Mouse (Mus musculus): ENCODE data around the gene Kiss1r. TPM values are rescaled to one million over a fixed set of nuclear protein-coding genes. Genes with fewer than 3 reads are reported as not detected.

Gene Kiss1r
- polyA plus RNA-seq, 1 experiment from 2014 or later = 0.34 TPM

DNA sequence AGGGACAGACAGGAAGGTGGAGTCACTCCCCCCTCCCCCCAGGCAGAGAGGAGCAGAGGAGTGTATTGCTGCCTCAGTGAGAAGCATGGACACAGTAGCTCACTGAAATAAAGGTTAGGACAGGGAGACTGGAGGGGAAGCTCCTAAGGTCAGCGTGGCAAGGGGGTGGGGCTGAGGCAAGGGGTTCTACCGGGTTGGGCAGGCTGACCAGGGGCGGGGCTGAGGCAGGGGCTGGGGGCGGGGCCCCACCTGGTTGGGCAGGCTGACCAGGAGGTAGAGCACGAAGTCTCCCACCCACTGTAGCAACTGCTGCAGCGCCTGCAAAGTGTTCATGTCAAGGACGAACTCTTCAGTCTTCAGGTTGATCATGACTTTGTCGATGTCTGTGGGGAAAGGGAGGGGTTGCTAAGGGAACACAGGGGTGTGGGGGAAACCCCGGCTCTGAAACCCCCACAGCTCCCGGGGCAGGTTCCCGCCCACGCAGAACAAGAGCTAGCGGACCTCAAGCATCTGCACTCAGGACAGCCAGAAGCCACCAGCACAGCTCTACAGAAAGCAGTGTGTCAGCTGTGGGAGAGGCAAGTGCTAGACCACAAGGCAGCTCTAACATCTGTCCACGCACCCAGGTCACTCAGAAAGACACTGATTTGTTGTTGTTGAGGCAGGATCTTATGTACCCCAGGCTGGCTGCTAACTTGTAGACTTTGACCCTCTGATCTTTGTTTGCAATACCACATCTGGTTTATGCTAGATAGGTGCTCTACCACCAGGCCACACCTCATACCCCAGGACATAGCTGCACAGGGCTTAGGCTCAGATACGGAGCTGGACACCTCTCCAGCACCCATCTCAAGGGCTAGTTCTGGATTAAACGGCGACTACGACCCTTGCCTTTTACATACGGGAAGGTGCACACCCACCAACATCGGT, 19.2 kb upstream of the Kiss1r start:
- Histone ChIP-seq H3K27ac (no peak overlapping the region), H3K9ac (no peak overlapping the region), H3K9me3 (replicated peaks) (no peaks in the 10 kb centered on the region), H3K4me3 (no peak overlapping the region), H3K4me1 (replicated peaks) (0 out of 2 replicates have a peak, but pooled peaks cover 2% of the 10 kb centered on the region), H3K27me3 (no peaks in the 10 kb centered on the region), H3K4me2 (no peak overlapping the region), H3K36me3 (peaks cover 50% of the 10 kb centered on the region)
- WGBS = 54% methylated on average over 20 of the region's 20 CpGs
- ATAC-seq (replicated peaks; ENCODE audit: insufficient number of reproducible peaks, insufficient read depth, low FRiP score, low read depth) = no peak

DNA sequence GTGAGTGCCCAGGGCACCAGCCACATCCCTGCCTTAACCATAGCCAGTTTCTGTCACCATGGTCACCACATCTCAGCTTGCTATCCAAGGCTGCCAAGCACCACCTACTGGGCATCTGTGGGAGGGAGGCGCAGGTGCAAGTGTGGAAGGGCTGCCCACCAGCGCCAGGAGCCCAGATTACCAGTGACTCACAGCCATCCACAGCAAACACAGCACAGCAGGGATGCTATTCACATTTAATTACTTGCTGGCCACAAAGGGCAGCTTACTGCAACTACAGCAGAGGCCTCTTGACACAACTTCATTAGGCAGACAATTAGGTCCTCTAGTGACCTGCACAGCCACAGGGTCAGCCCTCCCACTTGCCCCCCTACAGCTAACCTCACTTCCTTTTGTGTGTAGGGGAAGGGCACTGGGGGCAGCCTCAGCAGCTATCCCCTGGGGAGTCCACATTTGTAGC, 15.8 kb upstream of the Kiss1r start:
- no peaks in the 10 kb centered on the region for H3K27me3 ChIP-seq
- H3K36me3 ChIP-seq = peaks cover 70% of the 10 kb centered on the region
- H3K27ac ChIP-seq = no peak overlapping the region
- no peaks in the 10 kb centered on the region for H3K9me3 ChIP-seq (replicated peaks)
- H3K4me1 ChIP-seq (replicated peaks) = no peaks in the 10 kb centered on the region
- H3K4me2 ChIP-seq = no peak overlapping the region
- H3K4me3 ChIP-seq = no peak overlapping the region
- WGBS = 52% methylated on average over 2 of the region's 2 CpGs
- no peak for ATAC-seq (replicated peaks; ENCODE audit: insufficient number of reproducible peaks, insufficient read depth, low FRiP score, low read depth)
- no peak overlapping the region for H3K9ac ChIP-seq

DNA sequence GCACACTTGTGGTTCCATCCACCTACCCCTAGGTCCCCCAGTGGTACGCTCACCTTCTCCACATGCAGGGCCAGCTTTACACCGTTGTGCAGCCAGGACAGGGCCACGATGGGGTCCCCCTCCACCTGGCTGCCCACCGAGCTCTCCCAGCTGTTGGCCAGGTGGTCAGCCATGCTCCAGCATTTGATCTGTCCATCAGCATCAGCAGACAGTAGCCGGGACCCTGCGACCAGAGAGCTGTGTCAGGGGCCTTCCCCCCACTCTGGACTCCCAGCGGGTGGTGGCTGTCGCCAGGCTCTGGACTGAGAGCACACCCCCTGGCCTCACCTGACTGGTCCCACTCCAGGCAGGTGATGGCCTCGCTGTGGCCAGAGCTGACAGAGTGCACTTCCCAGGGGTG, 10.1 kb upstream of the Kiss1r start:
- no peak overlapping the region for H3K4me2 ChIP-seq
- no peak for ATAC-seq (replicated peaks; ENCODE audit: insufficient number of reproducible peaks, insufficient read depth, low FRiP score, low read depth)
- H3K4me3 ChIP-seq = no peak overlapping the region
- H3K27ac ChIP-seq = no peak overlapping the region
- H3K27me3 ChIP-seq = no peaks in the 10 kb centered on the region
- H3K4me1 ChIP-seq (replicated peaks) = peaks cover 10% of the 10 kb centered on the region
- no peaks in the 10 kb centered on the region for H3K9me3 ChIP-seq (replicated peaks)
- 94% methylated on average over 9 of the region's 9 CpGs for WGBS
- peaks cover 53% of the 10 kb centered on the region for H3K36me3 ChIP-seq
- no peak overlapping the region for H3K9ac ChIP-seq

DNA sequence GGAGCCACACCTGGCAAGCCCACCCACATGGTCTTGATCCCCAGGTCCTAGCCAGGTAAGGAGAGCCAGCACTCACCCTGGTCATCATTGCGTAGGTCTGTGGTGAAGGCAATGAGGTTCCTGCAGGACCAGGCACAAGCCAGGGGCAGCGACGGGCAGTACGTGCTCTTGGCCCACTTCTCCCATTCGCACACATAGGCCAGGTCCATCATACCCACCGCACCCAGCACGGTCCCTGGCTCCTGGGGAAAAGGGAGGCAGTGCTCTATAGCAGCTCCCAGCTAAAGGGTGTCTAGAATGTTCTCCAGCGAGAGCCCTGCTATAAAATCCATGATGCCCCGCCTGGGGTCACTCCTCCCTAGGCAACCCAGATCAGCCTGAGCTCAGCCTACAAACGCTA, 9.4 kb upstream of the Kiss1r start:
- no peak overlapping the region for H3K4me2 ChIP-seq
- no peak overlapping the region for H3K4me3 ChIP-seq
- WGBS = 94% methylated on average over 10 of the region's 10 CpGs
- peaks cover 49% of the 10 kb centered on the region for H3K36me3 ChIP-seq
- H3K9me3 ChIP-seq (replicated peaks) = no peaks in the 10 kb centered on the region
- H3K4me1 ChIP-seq (replicated peaks) = peaks cover 10% of the 10 kb centered on the region
- H3K27ac ChIP-seq = no peak overlapping the region
- no peak overlapping the region for H3K9ac ChIP-seq
- ATAC-seq (replicated peaks; ENCODE audit: insufficient number of reproducible peaks, insufficient read depth, low FRiP score, low read depth) = no peak
- no peaks in the 10 kb centered on the region for H3K27me3 ChIP-seq

- 2% methylated on average over 52 of the region's 52 CpGs for WGBS
- peak; percentile 97 for ATAC-seq (replicated peaks; ENCODE audit: insufficient number of reproducible peaks, insufficient read depth, low FRiP score, low read depth)
- H3K27ac ChIP-seq = peak within 1 kb of the TSS; percentile 97
Measured at GRCm38 (mm10) chr10:79908167-79909091, 8.3 kb upstream of the Kiss1r start, which contains the start of gene Med16. Med16 (minus strand) TSS chr10:79908923.

GRCm38 (mm10) chr10:79909092-79909922, 7.5 kb upstream of the Kiss1r start:
- Histone ChIP-seq H3K27ac (peak overlapping the region; percentile 97), H3K4me3 (peak overlapping the region; percentile 74; the same call in 1 of the 2 replicates), H3K36me3 (peaks cover 32% of the 10 kb centered on the region), H3K27me3 (no peaks in the 10 kb centered on the region), H3K9ac (peak overlapping the region; percentile 18; the same call in 1 of the 2 replicates), H3K4me2 (peak overlapping the region; percentile 65), H3K9me3 (replicated peaks) (no peaks in the 10 kb centered on the region), H3K4me1 (replicated peaks) (peaks cover 21% of the 10 kb centered on the region)
- no peak for ATAC-seq (replicated peaks; ENCODE audit: insufficient number of reproducible peaks, insufficient read depth, low FRiP score, low read depth)
- WGBS = 24% methylated on average over 14 of the region's 14 CpGs

More at GRCm38 (mm10) chr10:79908167-79909091, 8.3 kb upstream of the Kiss1r start, which contains the start of gene Med16:
- H3K9ac ChIP-seq = peak within 1 kb of the TSS; percentile 91
- no peaks in the 10 kb centered on the region for H3K27me3 ChIP-seq
- H3K36me3 ChIP-seq = peaks cover 39% of the 10 kb centered on the region
- peak within 1 kb of the TSS; percentile 65 for H3K4me2 ChIP-seq
- H3K4me1 ChIP-seq (replicated peaks) = peaks cover 13% of the 10 kb centered on the region
- H3K9me3 ChIP-seq (replicated peaks) = no peaks in the 10 kb centered on the region
- peak within 1 kb of the TSS; percentile 74 for H3K4me3 ChIP-seq

- ATAC-seq (replicated peaks; ENCODE audit: insufficient number of reproducible peaks, insufficient read depth, low FRiP score, low read depth) = no peak
- Histone ChIP-seq H3K4me2 (no peak within 1 kb of the TSS), H3K36me3 (peaks cover 20% of the 10 kb centered on the region), H3K4me1 (replicated peaks) (peaks cover 34% of the 10 kb centered on the region), H3K27ac (no peak within 1 kb of the TSS), H3K27me3 (no peaks in the 10 kb centered on the region), H3K4me3 (no peak within 1 kb of the TSS), H3K9ac (no peak within 1 kb of the TSS), H3K9me3 (replicated peaks) (no peaks in the 10 kb centered on the region)
- WGBS = 94% methylated on average over 4 of the region's 4 CpGs
Measured at GRCm38 (mm10) chr10:79910556-79910955, 6.2 kb upstream of the Kiss1r start, which contains the start of gene Gm26602. Gm26602 (plus strand) TSS chr10:79910856.

DNA sequence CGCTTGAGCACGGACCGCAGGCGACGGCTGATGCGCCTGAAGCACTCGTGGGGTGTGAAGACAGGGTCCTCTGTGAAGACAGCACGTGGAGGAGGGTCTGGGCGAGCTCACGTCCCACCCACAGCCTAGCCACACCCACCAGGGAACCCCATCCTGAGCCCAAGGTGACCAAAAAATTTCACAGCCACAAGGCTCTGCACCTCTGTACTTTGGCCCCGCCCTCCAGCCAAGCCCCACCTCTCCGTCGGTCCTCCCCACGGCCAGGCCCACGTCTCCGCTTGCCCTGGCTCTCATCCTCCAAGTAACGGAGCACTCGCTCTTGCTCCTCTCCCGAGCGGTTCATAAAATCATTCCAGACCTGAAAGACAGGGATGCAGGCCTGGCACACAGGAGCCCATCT, 4.4 kb upstream of the Kiss1r start:
- Histone ChIP-seq H3K27ac (no peak overlapping the region), H3K9ac (no peak overlapping the region), H3K27me3 (peaks cover 3% of the 10 kb centered on the region), H3K9me3 (replicated peaks) (no peaks in the 10 kb centered on the region), H3K4me2 (no peak overlapping the region), H3K36me3 (peaks cover 8% of the 10 kb centered on the region; the same call in 1 of the 2 replicates), H3K4me3 (no peak overlapping the region), H3K4me1 (replicated peaks) (peaks cover 43% of the 10 kb centered on the region)
- 67% methylated on average over 20 of the region's 20 CpGs for WGBS
- no peak for ATAC-seq (replicated peaks; ENCODE audit: insufficient number of reproducible peaks, insufficient read depth, low FRiP score, low read depth)

DNA sequence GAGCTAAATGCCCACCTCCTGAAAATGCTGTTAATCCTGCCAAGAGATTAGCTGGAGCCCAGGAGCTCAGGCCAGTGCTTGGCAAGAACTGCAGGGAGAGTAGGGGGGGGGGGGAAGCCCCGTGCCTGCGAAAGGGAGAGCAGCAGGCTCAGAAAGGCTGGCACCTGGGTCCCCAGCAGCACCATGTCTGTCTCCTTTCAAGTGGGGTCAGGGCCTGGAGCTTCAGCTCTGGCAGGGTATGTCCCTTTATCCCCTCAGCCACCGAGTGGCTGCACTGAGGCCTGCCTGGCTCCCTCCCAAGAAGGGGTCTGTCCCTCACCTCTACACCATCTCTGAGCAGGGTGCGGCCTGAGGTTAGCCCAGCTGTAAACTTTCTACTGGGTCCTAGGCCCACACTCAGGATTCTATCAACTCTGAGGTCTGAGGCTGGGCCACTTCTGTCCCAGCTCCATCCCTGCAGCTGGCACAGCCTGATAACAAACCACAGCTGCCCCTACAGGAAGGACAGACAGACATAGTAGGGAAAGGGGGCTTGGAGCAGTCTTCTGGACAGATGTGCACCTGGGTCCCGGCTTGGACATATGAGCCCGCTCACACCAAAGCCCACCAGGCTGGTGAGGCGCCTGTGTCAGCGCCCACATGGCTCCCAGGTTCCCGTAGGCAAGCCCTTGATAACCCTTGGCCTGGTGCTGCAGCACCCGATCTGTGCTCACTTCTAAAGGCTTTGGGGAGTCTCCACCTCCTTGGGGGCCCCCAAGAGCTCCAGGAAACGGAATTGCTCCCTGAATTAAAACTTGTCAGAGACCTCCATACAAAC, 2.4 kb upstream of the Kiss1r start:
- Histone ChIP-seq H3K4me2 (0 out of 2 replicates have a peak overlapping the region, but pooled peaks have one; percentile 1), H3K9ac (no peak overlapping the region; the same call in 1 of the 2 replicates), H3K4me3 (no peak overlapping the region), H3K27ac (peak overlapping the region; percentile 26; the same call in 1 of the 2 replicates), H3K36me3 (peaks cover 8% of the 10 kb centered on the region; the same call in 1 of the 2 replicates), H3K27me3 (peaks cover 22% of the 10 kb centered on the region), H3K4me1 (replicated peaks) (peaks cover 53% of the 10 kb centered on the region), H3K9me3 (replicated peaks) (no peaks in the 10 kb centered on the region)
- 58% methylated on average over 11 of the region's 11 CpGs for WGBS
- ATAC-seq (replicated peaks; ENCODE audit: insufficient number of reproducible peaks, insufficient read depth, low FRiP score, low read depth) = no peak

All from heart, embryonic 15.5 days (tissue).